Mouse (Mus musculus) testis, adult 2 months (tissue): ENCODE data around the gene Tspan11.

Experiments used
- CTCF ChIP-seq: fragments of 200-500 bp; IDR thresholded peaks from 2 replicates; pipeline ENCODE4 v1.5.1; 2012; ENCODE audit warnings: low read depth, mild to moderate bottlenecking, inconsistent platforms, low read length, moderate library complexity; ENCODE audit not compliant: control insufficient read depth, insufficient read depth, insufficient replicate concordance
- POLR2A ChIP-seq: fragments of 200-500 bp; IDR thresholded peaks from 2 replicates; pipeline ENCODE4 v1.6.1; 2012; ENCODE audit warnings: low read depth, mild to moderate bottlenecking, inconsistent platforms, low read length, moderate library complexity; ENCODE audit not compliant: control insufficient read depth

DNA sequence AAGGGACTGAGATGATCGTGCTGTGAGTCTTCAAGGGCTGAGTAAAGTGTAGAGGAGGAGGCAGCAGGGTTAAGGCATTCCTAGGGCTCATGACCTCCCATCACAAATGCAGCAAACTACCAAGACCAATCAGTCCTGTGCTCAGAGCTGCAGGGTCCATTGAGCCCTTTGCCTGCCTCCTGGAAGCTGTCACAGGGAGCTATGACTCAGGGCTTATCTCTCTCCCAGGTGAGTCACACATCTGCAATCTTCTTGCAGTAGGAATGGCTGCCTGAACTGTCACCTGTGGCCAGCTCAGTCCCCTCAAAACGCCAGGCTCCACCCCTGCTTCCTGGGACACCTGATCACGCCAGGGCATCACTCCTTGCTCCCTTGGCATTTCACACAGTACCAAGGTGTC is 47.7 kb downstream of the Tspan11 start:
- TF ChIP-seq POLR2A (no peak), CTCF (no peak)
